Mouse (Mus musculus): ENCODE measurements around the gene Farsb.

- TF ChIP-seq CTCF (IDR thresholded peaks at IDR 0.05; ENCODE audit: extremely low read depth, insufficient read length, insufficient replicate concordance, low read depth, low read length) = no peak
- TF ChIP-seq POLR2A (IDR thresholded peaks at IDR 0.05; ENCODE audit: low read depth, low read length) = no peak
These were observed 59.8 kb downstream of the Farsb start for GRCm38 (mm10) chr1:78428851-78429250.
